Mouse (Mus musculus) monocyte, adult 2 months (primary cell): Measurements from ENCODE around the gene Lyrm1.

ENCODE experiments used
- DNase-seq, 2 experiments: peaks; one replicate each; pipeline ENCODE4 v3.0.0; 2022; ENCODE audit warnings: low spot score in 2 of 2, low read depth in 1 of 2

Lyrm1 gene

GRCm38 (mm10) chr7:119887887-119888286 is 7.8 kb upstream of the Lyrm1 start:
- DNase-seq, result no peak

- DNase-seq, result no peak
Measured at GRCm38 (mm10) chr7:119892198-119892597, 3.5 kb upstream of the Lyrm1 start.

- DNase-seq, result no peak
Measured at GRCm38 (mm10) chr7:119892742-119893141, 2.9 kb upstream of the Lyrm1 start.

- peak in 1 of 2 experiments; percentile 4 for DNase-seq
Measured at GRCm38 (mm10) chr7:119894818-119895544, 680 bp upstream of the Lyrm1 start.

- DNase-seq, result no peak
Measured at GRCm38 (mm10) chr7:119897521-119898109, 2.0 kb downstream of the Lyrm1 start.

GRCm38 (mm10) chr7:119898247-119898856 is 2.7 kb downstream of the Lyrm1 start:
- no peak for DNase-seq

GRCm38 (mm10) chr7:119899386-119900057 is 3.9 kb downstream of the Lyrm1 start:
- DNase-seq, result no peak

- DNase-seq, result no peak
Measured at GRCm38 (mm10) chr7:119906523-119907215, 11.0 kb downstream of the Lyrm1 start.

- no peak for DNase-seq
Measured at GRCm38 (mm10) chr7:119911727-119912126, 16.1 kb downstream of the Lyrm1 start.

- no peak for DNase-seq
Measured at GRCm38 (mm10) chr7:119920457-119920856, 24.8 kb downstream of the Lyrm1 start.

GRCm38 (mm10) chr7:119921054-119921453 is 25.4 kb downstream of the Lyrm1 start:
- no peak for DNase-seq

- DNase-seq, result no peak
Measured at GRCm38 (mm10) chr7:119928783-119929440, 33.3 kb downstream of the Lyrm1 start.

GRCm38 (mm10) chr7:119936321-119936720 is 40.7 kb downstream of the Lyrm1 start:
- no peak for DNase-seq

GRCm38 (mm10) chr7:119937036-119937435 is 41.4 kb downstream of the Lyrm1 start:
- DNase-seq, result no peak

GRCm38 (mm10) chr7:119941569-119941968 is 45.9 kb downstream of the Lyrm1 start:
- no peak for DNase-seq

- no peak for DNase-seq
Measured at GRCm38 (mm10) chr7:119954047-119954446, 58.4 kb downstream of the Lyrm1 start.

GRCm38 (mm10) chr7:119957421-119957820 is 61.8 kb downstream of the Lyrm1 start:
- no peak for DNase-seq

- no peak for DNase-seq
Measured at GRCm38 (mm10) chr7:119959091-119959490, 63.4 kb downstream of the Lyrm1 start.

- no peak for DNase-seq
Measured at GRCm38 (mm10) chr7:119959491-119959890, 63.8 kb downstream of the Lyrm1 start.

GRCm38 (mm10) chr7:119960006-119960405 is 64.3 kb downstream of the Lyrm1 start:
- DNase-seq, result no peak

GRCm38 (mm10) chr7:119960546-119960945 is 64.9 kb downstream of the Lyrm1 start:
- DNase-seq, result no peak
